Comparison of ENCODE assay signal across 25 mouse cellular contexts in the genomic region with DNA sequence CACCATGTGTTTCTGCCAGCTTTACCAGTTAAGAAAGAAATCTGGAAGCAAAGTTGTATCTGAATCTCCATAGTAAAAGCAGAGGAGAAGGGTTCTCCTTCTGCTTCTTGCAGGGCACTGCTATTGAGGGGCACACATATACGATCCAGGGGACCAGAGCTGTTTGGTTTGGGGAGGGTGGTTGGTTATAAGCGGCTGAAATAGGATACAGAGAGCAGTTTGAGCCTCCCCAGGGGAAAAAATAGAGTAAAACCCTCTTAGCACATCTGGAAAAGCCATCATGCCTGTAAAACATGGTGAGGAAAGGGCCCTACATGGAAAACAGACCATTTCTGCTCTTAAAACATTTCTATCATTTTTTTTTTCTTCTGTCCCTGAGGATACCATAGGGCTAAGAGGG. TPM values are rescaled to one million over a fixed set of nuclear protein-coding genes. Genes with fewer than 3 reads are reported as not detected.
A peak's percentile ranks its signal among the peaks of the same experiment; 100 is the strongest.
DNase-seq lines count a peak whose midpoint lies in the region; ATAC-seq and TF ChIP-seq lines count a peak whose summit lies in the region.
"Had no signal": no experiment of that assay in that cellular context is flagged by ENCODE, and none has a peak within 500 bp of the region (broad histone marks: within the 10 kb centered on the region; RNA-seq: fewer than 3 reads in every experiment).

No protein-coding gene starts in this region.

- DNase-seq in gastrocnemius, adult 2 months, result no peak
- DNase-seq in gastrocnemius, postnatal 36 days, result no peak
- DNase-seq in forelimb bud, embryonic 11.5 days (ENCODE audit: low read depth, low spot score), result peak; percentile 45
- DNase-seq in limb, embryonic 10.5 days (ENCODE audit: low spot score), result no peak
- no peak for DNase-seq in layer of hippocampus, postnatal 10 days (ENCODE audit: low spot score in 2 of 2)
- DNase-seq in liver, result no peak
- no peak for DNase-seq in left cerebral cortex, adult 8-10 months (ENCODE audit: low spot score in 2 of 2)
- DNase-seq: adrenal gland, adult 2 months; adrenal gland, postnatal 10 days; adrenal gland, postnatal 25 days; cerebellum, adult 11 months; cerebellum, adult 18-20 months; cerebellum, adult 8-10 months; cerebellum, adult 9-11 months; cerebellum, postnatal 14 days; cerebellum, postnatal 36 days had no signal

- no peak overlapping the region for H3K4me2 ChIP-seq in limb, embryonic 13.5 days (replicated peaks)
- H3K4me2 ChIP-seq: embryonic facial prominence, embryonic 13.5 days; embryonic facial prominence, embryonic 15.5 days; forebrain, embryonic 12.5 days had no signal

- peaks cover 24% of the 10 kb centered on the region for H3K4me1 ChIP-seq in limb, embryonic 10.5 days
- peaks cover 32% of the 10 kb centered on the region for H3K4me1 ChIP-seq in limb, embryonic 13.5 days

- H3K27me3 ChIP-seq in limb, embryonic 10.5 days (ENCODE audit: low read depth, poor library complexity, severe bottlenecking), result no peaks in the 10 kb centered on the region
- no peaks in the 10 kb centered on the region for H3K27me3 ChIP-seq in limb, embryonic 13.5 days
- H3K27me3 ChIP-seq: embryonic facial prominence, embryonic 13.5 days; embryonic facial prominence, embryonic 15.5 days; forebrain, embryonic 12.5 days had no signal

- no peak for TF ChIP-seq CTCF in gastrocnemius, adult 2 months (IDR thresholded peaks at IDR 0.05)

- H3K9ac ChIP-seq in limb, embryonic 13.5 days, result no peak overlapping the region
- H3K9ac ChIP-seq: embryonic facial prominence, embryonic 13.5 days; embryonic facial prominence, embryonic 15.5 days; forebrain, embryonic 12.5 days had no signal

- no peak overlapping the region for H3K4me3 ChIP-seq in gastrocnemius, adult 2 months
- no peak overlapping the region for H3K4me3 ChIP-seq in limb, embryonic 10.5 days
- H3K4me3 ChIP-seq in limb, embryonic 13.5 days, result no peak overlapping the region
- H3K4me3 ChIP-seq: embryonic facial prominence, embryonic 13.5 days; embryonic facial prominence, embryonic 15.5 days; erythroblast, embryonic 14.5 days; forebrain, embryonic 10.5 days; forebrain, embryonic 12.5 days had no signal

- peak overlapping the region; percentile 43 for H3K27ac ChIP-seq in gastrocnemius, adult 2 months
- H3K27ac ChIP-seq in limb, embryonic 10.5 days, result peak overlapping the region; percentile 53; the same call in 1 of the 2 replicates
- H3K27ac ChIP-seq in limb, embryonic 13.5 days, result peak overlapping the region; percentile 33
- H3K27ac ChIP-seq: embryonic facial prominence, embryonic 13.5 days; embryonic facial prominence, embryonic 15.5 days; forebrain, embryonic 10.5 days; forebrain, embryonic 12.5 days had no signal

- WGBS in limb, embryonic 10.5 days, result 79% methylated on average over 2 of the region's 2 CpGs
- WGBS in limb, embryonic 13.5 days, result 21% methylated on average over 2 of the region's 2 CpGs

- no peaks in the 10 kb centered on the region for H3K9me3 ChIP-seq in limb, embryonic 10.5 days (replicated peaks)
- no peaks in the 10 kb centered on the region for H3K9me3 ChIP-seq in limb, embryonic 13.5 days
- H3K9me3 ChIP-seq: embryonic facial prominence, embryonic 13.5 days; embryonic facial prominence, embryonic 15.5 days; forebrain, embryonic 10.5 days; forebrain, embryonic 12.5 days had no signal

- peak; percentile 66; the same call in 1 of the 2 replicates for ATAC-seq in limb, embryonic 13.5 days (ENCODE audit: low FRiP score, low read depth)
- ATAC-seq: forebrain, embryonic 14.5 days; forebrain, embryonic 16.5 days had no signal

- H3K36me3 ChIP-seq in limb, embryonic 10.5 days, result no peaks in the 10 kb centered on the region
- H3K36me3 ChIP-seq in limb, embryonic 13.5 days, result no peaks in the 10 kb centered on the region
- H3K36me3 ChIP-seq: embryonic facial prominence, embryonic 13.5 days; embryonic facial prominence, embryonic 15.5 days; forebrain, embryonic 10.5 days; forebrain, embryonic 12.5 days had no signal

- intact Hi-C loops in gastrocnemius, adult 2 months (cut with DNase I), result no loop called here
- intact Hi-C loops in gastrocnemius, postnatal 36 days (cut with DNase I), result no loop called here

RNA-seq across cellular contexts. Expression of a gene that starts 21.7 kb away (rescaled TPM):
- total RNA-seq in gastrocnemius, adult 2 months (2021), result 10 to 100 TPM; 71.5 to 81.6 TPM
- 10 to 100 TPM; 51.7 to 59.6 TPM for total RNA-seq in gastrocnemius, postnatal 36 days (2021)
- 28.9 and 43.5 TPM in 2 replicates for polyA plus RNA-seq in limb, embryonic 10.5 days (2016; fragmentation: Nextera tagmentation; extraction: Ambion mirVana)
- polyA plus RNA-seq in limb, embryonic 13.5 days (2015; fragmentation: Nextera tagmentation; extraction: Ambion mirVana), result 81.8 and 89.5 TPM in 2 replicates
- 10 to 100 TPM; 54.9 to 59.8 TPM for total RNA-seq in layer of hippocampus, postnatal 10 days (2021)
- total RNA-seq in left cerebral cortex, adult 8-10 months (2022), result 10 to 100 TPM; 67.3 to 73.9 (median 69.9) TPM
- total RNA-seq: MEL had no signal
